Mouse (Mus musculus): Measurements from ENCODE around the gene Krt14.
"Not testable (repeated sequence)": the region's sequence is repeated elsewhere in the genome, so short reads cannot be mapped to it uniquely, and the experiment has no call there.

Krt14 gene

DNA sequence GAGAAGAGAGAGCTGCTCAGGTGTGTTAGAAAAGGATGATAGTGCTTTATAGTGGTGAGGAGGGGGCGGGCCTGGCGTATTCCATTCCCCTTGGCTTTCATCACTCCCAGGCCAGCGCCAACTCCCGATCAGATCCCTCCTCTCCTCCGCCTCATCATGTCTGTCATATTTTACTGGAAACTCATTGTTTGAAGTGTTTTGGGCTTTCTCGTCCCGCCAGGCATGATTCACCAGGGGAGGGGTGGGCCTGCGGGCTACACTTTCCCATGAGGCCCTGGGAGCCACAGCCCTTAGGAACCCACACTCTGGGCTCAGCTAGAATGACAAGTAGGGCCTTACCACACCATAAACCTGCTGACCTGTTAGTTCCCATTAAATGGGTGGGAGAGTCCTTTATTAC is at the start of gene Krt14:
TSS of gene Krt14 (minus strand) at position 51 of the 400 bp plus-strand sequence.
- DNase-seq: no peak

DNA sequence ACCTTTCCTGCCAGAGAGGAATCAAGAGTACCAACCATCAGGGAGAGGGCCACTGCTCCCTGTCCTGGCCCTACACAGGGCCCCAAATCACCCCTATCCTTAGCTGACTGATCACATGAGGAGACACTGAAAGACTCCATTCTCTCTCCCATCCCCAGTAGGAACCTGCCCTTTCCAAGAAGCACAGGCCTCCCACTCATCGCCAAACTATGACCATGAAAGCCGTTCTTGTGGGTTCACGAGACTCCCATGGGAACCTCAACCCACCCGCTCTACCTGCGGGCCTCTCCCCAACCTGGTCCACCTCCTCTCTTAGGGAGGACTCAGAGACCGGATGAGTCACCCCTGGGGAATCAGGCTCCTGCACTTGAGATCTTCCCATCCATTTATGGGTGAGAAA is 48.2 kb upstream of the Krt14 start:
- no peak for DNase-seq

- no peak for DNase-seq
These were observed 47.2 kb upstream of the Krt14 start for GRCm38 (mm10) chr11:100254360-100255090.

- DNase-seq: no peak
These were observed 41.6 kb upstream of the Krt14 start, which contains the start of gene Krt16 for GRCm38 (mm10) chr11:100248852-100249465. TSS of gene Krt16 (minus strand) at chr11:100248902.

DNA sequence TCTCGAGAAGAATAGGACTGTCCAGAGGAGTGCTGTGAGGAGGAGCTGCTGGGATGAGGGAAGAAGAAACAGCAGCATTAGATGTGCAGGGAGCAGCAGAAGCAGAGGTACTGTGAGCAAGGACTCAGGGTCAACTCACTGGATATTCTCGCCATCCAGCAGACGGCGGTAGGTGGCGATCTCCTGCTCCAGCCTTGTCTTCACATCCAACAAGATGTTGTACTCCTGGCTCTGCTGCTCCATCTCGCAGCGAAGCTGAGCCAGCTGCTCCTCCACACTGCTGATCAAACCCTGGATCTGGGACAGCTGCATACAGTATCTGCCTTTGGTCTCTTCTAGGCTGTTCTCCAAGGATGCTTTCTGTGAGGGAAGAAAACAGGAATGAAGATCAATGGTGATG is 39.1 kb upstream of the Krt14 start:
- DNase-seq: not testable (repeated sequence)

- DNase-seq: not testable (repeated sequence)
These were observed 32.9 kb upstream of the Krt14 start for GRCm38 (mm10) chr11:100240272-100240671.

DNA sequence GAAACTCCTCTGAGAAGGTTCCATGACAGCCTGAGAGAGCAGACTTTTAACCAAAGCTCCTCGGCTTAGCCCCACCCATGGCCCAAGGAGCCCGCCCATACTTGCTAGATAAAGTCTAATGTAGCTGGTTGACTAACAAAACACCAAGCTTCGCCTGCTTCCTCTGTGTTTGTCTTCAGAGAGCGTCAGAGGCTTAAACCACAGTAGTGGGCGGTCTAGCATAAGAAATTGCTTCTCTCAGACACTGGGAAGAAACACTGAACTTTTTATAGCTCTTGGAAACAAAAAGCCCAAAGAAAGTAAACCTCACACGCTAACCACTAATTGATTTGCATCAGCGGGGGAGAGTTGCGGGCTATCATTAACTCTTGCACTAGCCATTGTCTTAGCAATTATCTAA is 14.4 kb upstream of the Krt14 start:
- DNase-seq: no peak

DNA sequence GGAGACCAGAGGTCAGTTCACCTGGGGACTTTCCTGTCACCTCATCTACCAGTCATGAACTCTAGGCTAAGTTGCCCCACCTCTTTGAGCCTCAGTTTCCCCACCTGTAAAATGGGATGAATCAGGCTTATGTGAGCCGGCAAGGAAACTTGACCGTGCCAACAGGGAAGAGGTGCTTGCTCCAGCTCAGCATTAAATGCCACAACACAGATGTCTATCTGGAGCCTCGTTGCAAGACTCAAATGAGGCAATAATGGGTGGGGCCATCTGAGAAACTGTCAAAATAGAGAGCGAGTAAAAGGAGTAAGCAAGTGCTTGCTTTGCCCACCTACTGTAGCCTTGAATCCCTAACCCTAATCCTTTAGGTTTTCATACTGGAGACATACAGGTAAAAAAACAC is 12.0 kb upstream of the Krt14 start:
- no peak for DNase-seq

DNA sequence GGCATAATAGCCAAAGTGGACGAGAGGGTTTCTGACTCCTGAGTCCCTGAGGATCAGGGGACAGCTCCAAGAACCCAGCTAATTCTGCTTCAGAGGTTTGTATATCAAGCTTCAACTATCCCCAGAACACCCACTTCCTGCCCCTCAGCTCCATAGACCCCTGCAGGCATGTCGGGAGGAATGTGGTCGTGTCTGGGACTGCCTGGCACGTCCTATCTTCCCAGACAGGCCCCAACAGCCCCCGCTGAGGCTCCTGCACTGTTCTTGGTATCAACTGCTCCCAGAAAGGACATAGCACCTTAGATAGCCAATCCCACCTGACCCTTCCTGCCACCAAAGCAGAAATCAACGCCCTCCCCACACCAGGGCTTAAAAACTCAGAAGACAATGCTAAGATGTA is 1.2 kb upstream of the Krt14 start:
- DNase-seq: no peak

GRCm38 (mm10) chr11:100203448-100203847 is 3.9 kb downstream of the Krt14 start:
- DNase-seq: peak; percentile 72

GRCm38 (mm10) chr11:100202906-100203305 is 4.4 kb downstream of the Krt14 start:
- DNase-seq: no peak

DNA sequence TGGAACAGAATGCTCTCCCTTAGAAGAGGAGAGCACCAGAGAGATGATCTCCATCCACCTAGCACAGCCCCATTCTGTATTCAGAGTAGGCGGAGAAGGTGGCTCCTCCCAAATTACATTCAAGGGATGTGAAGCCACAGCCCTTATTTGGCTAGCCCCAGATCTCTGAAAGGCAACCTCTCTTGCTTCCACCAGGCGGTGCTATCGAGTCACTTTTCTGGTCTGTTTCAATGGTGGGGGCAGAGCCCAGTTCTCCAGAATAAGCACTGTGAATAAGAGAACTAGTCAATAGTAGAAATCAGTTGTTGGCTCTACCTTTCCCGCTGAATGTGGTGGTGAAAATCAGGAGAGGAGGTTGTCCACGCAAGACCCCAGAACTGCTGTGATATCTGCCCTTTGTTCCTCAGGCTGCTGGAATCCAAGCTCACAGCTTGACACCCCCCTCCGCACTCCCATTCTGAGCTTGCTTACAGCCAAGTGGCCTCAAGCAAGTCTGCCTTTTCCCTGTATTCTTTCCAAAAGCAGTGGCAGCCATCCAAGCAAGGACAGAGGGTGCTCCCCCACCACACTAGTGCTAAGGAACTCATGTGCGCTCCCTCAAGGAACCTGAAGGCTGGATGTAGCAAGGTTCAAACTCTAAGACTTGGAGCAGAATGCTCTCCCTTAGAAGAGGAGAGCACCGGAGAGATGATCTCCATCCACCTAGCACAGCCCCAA is 7.1 kb downstream of the Krt14 start:
- DNase-seq: peak; percentile 62

- DNase-seq: peak; percentile 17
These were observed 8.7 kb downstream of the Krt14 start for GRCm38 (mm10) chr11:100198666-100199065.

DNA sequence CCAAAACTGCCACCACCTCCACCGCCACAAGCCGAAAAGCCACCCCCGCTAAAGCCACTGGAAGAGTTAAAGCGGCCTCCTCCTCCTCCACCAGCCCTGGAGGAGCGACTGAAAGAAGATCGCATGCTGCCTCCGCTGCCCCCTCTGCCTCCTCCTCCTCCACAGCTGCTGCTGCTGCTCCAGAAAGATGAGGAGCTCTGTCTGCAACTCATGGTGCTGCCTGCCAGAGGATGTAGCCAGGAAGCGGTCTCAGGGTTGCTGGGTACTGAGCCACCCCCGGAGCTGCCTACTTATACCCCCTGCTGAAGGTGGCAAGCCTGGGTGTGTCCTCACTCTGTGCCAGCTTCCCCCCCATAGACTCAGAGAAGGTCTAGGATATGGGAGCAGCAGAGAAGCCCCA is 14.4 kb downstream of the Krt14 start, which contains the start of gene Krt9:
TSS of gene Krt9 (minus strand) at position 255 of the 400 bp plus-strand sequence.
- DNase-seq: no peak

- DNase-seq: no peak
These were observed 15.5 kb downstream of the Krt14 start for GRCm38 (mm10) chr11:100191820-100192219.

DNA sequence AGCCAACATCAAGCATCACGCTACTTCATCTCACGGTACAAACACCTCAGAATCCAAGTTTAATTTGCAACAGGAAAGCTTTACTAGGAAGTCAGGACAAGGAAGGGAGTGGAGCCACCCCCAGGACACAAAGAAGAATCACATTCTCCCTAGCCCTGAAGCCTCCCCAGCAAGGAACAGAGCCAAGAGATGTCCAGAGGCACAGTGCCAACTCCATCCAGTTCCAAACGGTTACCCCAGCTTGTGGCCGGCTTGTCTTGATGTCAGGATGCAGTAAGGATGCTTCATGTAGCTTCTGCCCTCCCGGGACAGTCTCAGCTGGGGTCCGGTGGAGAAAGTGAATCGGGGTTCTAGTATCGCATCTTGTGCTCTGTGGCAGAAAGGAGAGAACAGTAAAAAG is 20.6 kb downstream of the Krt14 start:
- no peak for DNase-seq

DNA sequence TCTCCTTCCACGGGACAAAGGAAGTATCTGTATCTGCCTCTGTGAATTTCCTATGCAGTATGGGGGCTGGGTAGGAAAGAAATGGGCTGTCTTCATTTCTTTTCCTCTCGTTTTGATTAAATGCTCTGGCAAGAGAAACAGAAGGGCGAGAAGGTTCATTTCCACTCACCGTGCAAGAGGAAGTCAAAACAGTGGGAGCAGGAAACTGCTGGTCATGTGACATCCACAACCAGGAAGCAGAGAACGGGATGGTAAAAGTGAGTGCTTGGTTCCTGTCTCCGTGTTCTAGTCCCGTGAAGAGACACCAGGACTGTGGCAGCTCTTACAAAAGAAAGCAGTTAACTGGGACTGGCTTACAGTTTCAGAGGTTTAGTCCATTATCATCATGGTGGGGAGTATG is 25.6 kb downstream of the Krt14 start:
- no peak for DNase-seq

DNA sequence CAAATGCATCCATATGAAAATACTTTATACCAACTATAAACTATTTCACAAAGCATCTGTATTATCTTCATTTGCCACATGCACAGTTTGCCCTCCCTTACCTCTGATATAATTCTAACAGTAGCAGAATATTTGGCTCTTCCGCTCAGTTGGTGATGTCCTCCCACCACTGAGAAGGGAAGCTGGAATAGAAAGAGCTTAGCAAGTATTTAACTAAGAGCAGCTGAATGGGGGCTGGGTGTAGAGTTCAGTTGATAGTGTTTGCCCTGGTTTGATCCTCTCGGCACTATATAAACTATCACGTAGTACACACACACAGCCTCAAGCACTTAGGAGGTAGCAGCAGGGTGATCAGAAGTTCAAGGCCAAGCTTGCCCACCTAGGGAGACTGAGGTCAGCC is 28.1 kb downstream of the Krt14 start:
- no peak for DNase-seq

DNA sequence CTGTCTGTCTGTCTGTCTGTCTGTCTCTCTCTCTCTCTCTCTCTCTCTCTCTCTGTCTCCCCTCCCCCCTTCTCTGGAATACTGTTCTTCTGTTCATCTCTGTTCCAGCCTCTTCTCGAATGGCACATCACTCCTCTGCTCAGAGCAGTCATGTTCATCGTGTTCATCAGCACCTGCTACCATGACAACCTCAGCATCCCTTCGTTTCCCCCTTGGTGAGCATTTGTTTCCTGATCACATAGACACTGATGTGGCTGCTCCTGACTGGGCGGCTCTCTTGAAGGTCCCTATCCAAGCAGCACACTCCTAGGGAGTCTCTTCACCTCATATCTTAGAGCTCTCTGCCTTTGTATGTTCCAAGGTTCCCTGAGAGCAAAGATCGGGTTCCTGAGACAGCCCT is 29.0 kb downstream of the Krt14 start:
- DNase-seq: no peak

DNA sequence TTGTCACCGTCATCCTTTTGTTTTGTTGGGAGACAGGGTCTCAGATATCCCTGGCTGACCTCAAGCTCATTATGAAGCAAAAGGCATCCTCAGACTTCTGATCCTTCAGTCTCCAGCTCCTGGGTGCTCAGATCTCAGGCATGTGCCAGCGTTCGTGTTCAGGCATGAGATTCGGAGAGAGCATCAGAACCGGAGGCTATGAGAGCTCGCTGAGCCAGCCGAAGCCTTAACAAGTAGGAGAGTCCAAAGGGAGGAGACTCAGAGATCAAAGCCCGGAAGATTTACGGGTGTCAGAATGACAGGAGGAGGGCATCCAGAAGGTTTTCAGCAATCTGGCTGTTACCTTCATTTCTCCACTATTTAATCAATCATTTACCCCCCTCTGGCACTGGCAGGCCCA is 30.6 kb downstream of the Krt14 start:
- DNase-seq: no peak

DNA sequence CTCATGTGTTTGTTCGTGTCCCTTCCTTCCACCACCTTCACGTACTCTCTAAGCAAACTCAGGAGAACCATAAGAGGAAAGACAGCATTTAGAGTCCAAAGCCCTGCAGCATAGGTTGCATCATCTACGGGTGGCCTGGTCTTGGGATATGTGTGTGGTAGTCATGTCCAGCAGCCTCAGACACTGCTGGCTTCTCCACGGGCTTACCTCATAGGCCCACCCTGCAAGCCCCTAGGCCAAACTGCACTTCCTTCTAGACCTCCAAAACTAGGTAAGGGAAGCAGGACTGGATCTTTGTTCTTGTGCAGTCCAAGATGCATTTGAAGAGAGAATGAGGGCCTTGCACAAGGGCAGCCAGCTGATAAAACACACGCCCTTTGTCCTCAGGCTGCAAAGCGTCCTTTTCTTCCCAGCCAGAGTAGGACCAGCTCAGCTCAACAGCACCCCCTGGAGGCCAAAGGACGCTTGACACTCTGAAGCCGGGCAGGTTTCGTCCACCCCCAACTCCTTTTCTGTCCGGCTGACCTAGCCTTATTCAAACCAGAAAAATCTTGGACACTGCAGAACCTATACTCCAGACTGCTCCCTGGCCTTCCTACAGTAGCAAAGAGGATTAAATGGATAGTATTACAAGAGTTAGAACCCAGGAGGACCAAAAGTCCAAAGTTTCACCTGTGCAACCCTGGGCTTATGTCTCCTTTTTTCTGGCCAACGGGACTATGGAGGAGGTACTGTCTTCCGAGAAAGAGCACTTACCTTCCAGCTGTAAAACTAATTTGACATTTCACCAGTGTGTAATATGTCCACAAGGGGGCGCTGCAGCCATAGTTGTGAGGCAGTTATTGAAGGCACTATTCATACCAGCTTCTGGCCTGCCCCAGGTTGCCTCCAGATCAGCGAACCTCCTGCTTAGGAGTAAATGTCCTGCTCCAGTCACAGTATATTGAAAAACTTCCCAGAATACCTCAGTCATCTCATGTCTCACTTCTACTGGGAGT is 38.3 kb downstream of the Krt14 start:
- peak; percentile 89 for DNase-seq

DNA sequence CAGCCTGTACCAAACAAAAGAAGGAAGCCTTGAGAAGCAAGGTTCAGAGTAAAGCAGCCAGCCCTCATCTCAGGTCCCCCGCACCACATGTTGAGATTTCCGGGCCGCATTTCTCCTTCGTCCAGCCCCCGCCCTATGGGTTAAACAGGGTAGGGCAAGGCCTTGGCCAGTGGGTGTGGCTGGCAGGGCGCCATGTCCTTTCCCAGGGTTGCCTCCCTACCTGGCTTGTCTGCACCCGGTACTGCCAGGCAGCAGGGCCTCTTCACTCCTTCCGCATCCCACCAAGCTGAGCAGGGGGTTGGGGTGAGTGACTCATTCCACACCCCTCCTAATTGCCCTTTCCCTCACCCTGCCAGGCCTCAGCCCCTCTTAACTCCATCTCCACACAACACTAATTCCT is 39.3 kb downstream of the Krt14 start:
- no peak for DNase-seq

- DNase-seq: no peak
These were observed 43.0 kb downstream of the Krt14 start for GRCm38 (mm10) chr11:100164392-100164791.

Data from retina, postnatal 1 day (tissue).